8 mouse cellular contexts compared by ENCODE assay signal in genomic region chr2:59611216-59611810, GRCm38 (mm10). TPM values are rescaled to one million over a fixed set of nuclear protein-coding genes. Genes with fewer than 3 reads are reported as not detected.
DNase-seq lines count a peak whose midpoint lies in the region; ATAC-seq and TF ChIP-seq lines count a peak whose summit lies in the region.

No protein-coding gene starts in this region.

- H3K4me1 ChIP-seq in cerebellum, adult 2 months (ENCODE audit: control insufficient read depth, insufficient read depth, low read length): no peaks in the 10 kb centered on the region; the same call in 1 of the 2 replicates
- H3K4me1 ChIP-seq in testis, adult 2 months (ENCODE audit: control insufficient read depth, insufficient read depth, low read length): peaks cover 5% of the 10 kb centered on the region
- H3K4me1 ChIP-seq in liver, embryonic 11.5 days (replicated peaks; ENCODE audit: control insufficient read depth, insufficient read depth, low read length): peaks cover 6% of the 10 kb centered on the region; the same call in 1 of the 2 replicates

- ATAC-seq in liver, embryonic 11.5 days (replicated peaks; ENCODE audit: low FRiP score): peak; percentile 31

- peak overlapping the region; percentile 94 for H3K4me2 ChIP-seq in liver, embryonic 11.5 days

- WGBS in cerebellum, adult 2 months: 9% methylated on average over 14 of the region's 14 CpGs
- 3% methylated on average over 14 of the region's 14 CpGs for WGBS in liver, embryonic 11.5 days

- H3K36me3 ChIP-seq in testis, adult 2 months (ENCODE audit: control insufficient read depth, insufficient read depth, low read length): no peaks in the 10 kb centered on the region
- H3K36me3 ChIP-seq in liver, embryonic 11.5 days (ENCODE audit: control insufficient read depth, insufficient read depth, low read length): no peaks in the 10 kb centered on the region

- no peak for DNase-seq in cerebellum, adult 2 months
- DNase-seq in cerebellum, postnatal 36 days: no peak
- DNase-seq in testis, postnatal 10 days (ENCODE audit: low spot score): no peak
- no peak for DNase-seq in liver, embryonic 11.5 days (ENCODE audit: low spot score)
- DNase-seq in frontal cortex, postnatal 25 days (ENCODE audit: low spot score in 2 of 2): no peak
- no peak for DNase-seq in cerebellum, adult 11 months
- no peak for DNase-seq in cerebellum, postnatal 4 days (ENCODE audit: low spot score in 2 of 2)

- no peaks in the 10 kb centered on the region for H3K9me3 ChIP-seq in liver, embryonic 11.5 days (ENCODE audit: control insufficient read depth, low read length)

- peak overlapping the region; percentile 77 for H3K9ac ChIP-seq in liver, embryonic 11.5 days (ENCODE audit: low read depth, low read length)

- no peaks in the 10 kb centered on the region for H3K27me3 ChIP-seq in cerebellum, adult 2 months (ENCODE audit: control insufficient read depth, insufficient read depth, low read length)
- H3K27me3 ChIP-seq in testis, adult 2 months (ENCODE audit: control insufficient read depth, insufficient read depth, low read length): no peaks in the 10 kb centered on the region
- peaks cover 21% of the 10 kb centered on the region for H3K27me3 ChIP-seq in liver, embryonic 11.5 days (replicated peaks; ENCODE audit: control insufficient read depth, insufficient read depth, low read length)

- TF ChIP-seq POLR2A in cerebellum, adult 2 months (IDR thresholded peaks at IDR 0.05; ENCODE audit: borderline replicate concordance, insufficient read depth, low read length): no peak
- no peak for TF ChIP-seq POLR2A in testis, adult 2 months (IDR thresholded peaks at IDR 0.05; ENCODE audit: control insufficient read depth, low read depth, low read length)

- H3K4me3 ChIP-seq in cerebellum, adult 2 months (replicated peaks; ENCODE audit: insufficient read depth, low read depth, low read length): peak overlapping the region; percentile 92
- peak overlapping the region; percentile 82 for H3K4me3 ChIP-seq in testis, adult 2 months (ENCODE audit: control insufficient read depth, low read depth, low read length)
- H3K4me3 ChIP-seq in liver, embryonic 11.5 days (ENCODE audit: low read depth, low read length): peak overlapping the region; percentile 82

- no peak for TF ChIP-seq CTCF in cerebellum, adult 2 months (IDR thresholded peaks at IDR 0.05; ENCODE audit: borderline replicate concordance, insufficient read depth, low read depth, low read length)
- no peak for TF ChIP-seq CTCF in testis, adult 2 months (IDR thresholded peaks at IDR 0.05; ENCODE audit: control insufficient read depth, insufficient read depth, insufficient replicate concordance, low read depth, low read length)

- H3K27ac ChIP-seq in cerebellum, adult 2 months (ENCODE audit: insufficient read depth, low read length): peak overlapping the region; percentile 84
- no peak overlapping the region for H3K27ac ChIP-seq in testis, adult 2 months (ENCODE audit: control insufficient read depth, insufficient read depth, low read depth, low read length)
- peak overlapping the region; percentile 81; the same call in 1 of the 2 replicates for H3K27ac ChIP-seq in liver, embryonic 11.5 days (ENCODE audit: low read depth, low read length)

RNA-seq across cellular contexts. Expression of gene Tanc1, which starts 0.5 kb away (rescaled TPM):
- 40.7 and 41.2 TPM in 2 replicates for polyA plus RNA-seq in cerebellum, adult 2 months (2012; rRNA removed)
- 7.0 and 8.0 TPM in 2 replicates for polyA plus RNA-seq in testis, adult 2 months (2012; rRNA removed)
- polyA plus RNA-seq in liver, embryonic 11.5 days (2014; fragmentation: Nextera tagmentation; extraction: Ambion mirVana): 11.8 and 12.5 TPM in 2 replicates
